31 mouse cellular contexts compared by ENCODE assay signal in genomic region chr8:62081804-62082203, GRCm38 (mm10). TPM values are rescaled to one million over a fixed set of nuclear protein-coding genes. Genes with fewer than 3 reads are reported as not detected.
DNase-seq lines count a peak whose midpoint lies in the region; ATAC-seq and TF ChIP-seq lines count a peak whose summit lies in the region.
"Had no signal": no experiment of that assay in that cellular context is flagged by ENCODE, and none has a peak within 500 bp of the region (broad histone marks: within the 10 kb centered on the region; RNA-seq: fewer than 3 reads in every experiment).

No protein-coding gene starts in this region.

- no peaks in the 10 kb centered on the region for H3K9me3 ChIP-seq in heart, embryonic 11.5 days (replicated peaks; ENCODE audit: control insufficient read depth, low read length)
- H3K9me3 ChIP-seq in midbrain, embryonic 14.5 days (ENCODE audit: control insufficient read depth, low read length) = no peaks in the 10 kb centered on the region
- no peaks in the 10 kb centered on the region for H3K9me3 ChIP-seq in midbrain, postnatal 0 days (ENCODE audit: low read length)
- no peaks in the 10 kb centered on the region for H3K9me3 ChIP-seq in neural tube, embryonic 14.5 days (ENCODE audit: control insufficient read depth, low read length)
- no peaks in the 10 kb centered on the region for H3K9me3 ChIP-seq in neural tube, embryonic 15.5 days (replicated peaks)
- H3K9me3 ChIP-seq: forebrain, embryonic 10.5 days; forebrain, embryonic 13.5 days; heart, embryonic 12.5 days; heart, embryonic 15.5 days; hindbrain, embryonic 10.5 days; hindbrain, embryonic 13.5 days had no signal

- TF ChIP-seq CTCF in midbrain, postnatal 0 days (IDR thresholded peaks at IDR 0.05) = no peak

- H3K4me2 ChIP-seq in heart, embryonic 11.5 days = no peak overlapping the region
- no peak overlapping the region for H3K4me2 ChIP-seq in midbrain, embryonic 14.5 days (ENCODE audit: low read length)
- no peak overlapping the region for H3K4me2 ChIP-seq in midbrain, postnatal 0 days (ENCODE audit: low read depth, low read length, poor library complexity, severe bottlenecking)
- H3K4me2 ChIP-seq in neural tube, embryonic 14.5 days (ENCODE audit: low read depth, low read length) = no peak overlapping the region
- no peak overlapping the region for H3K4me2 ChIP-seq in neural tube, embryonic 15.5 days
- H3K4me2 ChIP-seq: forebrain, embryonic 13.5 days; heart, embryonic 12.5 days; heart, embryonic 15.5 days; hindbrain, embryonic 13.5 days had no signal

- no peaks in the 10 kb centered on the region for H3K27me3 ChIP-seq in heart, embryonic 11.5 days (ENCODE audit: control insufficient read depth, insufficient read depth, low read length)
- H3K27me3 ChIP-seq in midbrain, embryonic 14.5 days (ENCODE audit: control insufficient read depth, insufficient read depth, low read length) = no peaks in the 10 kb centered on the region
- H3K27me3 ChIP-seq in midbrain, postnatal 0 days (ENCODE audit: insufficient read depth, low read length) = no peaks in the 10 kb centered on the region
- H3K27me3 ChIP-seq in neural tube, embryonic 14.5 days (ENCODE audit: control insufficient read depth, insufficient read depth, low read length) = no peaks in the 10 kb centered on the region
- H3K27me3 ChIP-seq in neural tube, embryonic 15.5 days (replicated peaks) = no peaks in the 10 kb centered on the region
- H3K27me3 ChIP-seq: forebrain, embryonic 13.5 days; heart, embryonic 12.5 days; heart, embryonic 15.5 days; hindbrain, embryonic 13.5 days had no signal

- 81% methylated on average over 2 of the region's 2 CpGs for WGBS in heart, embryonic 11.5 days (ENCODE audit: insufficient replicate concordance)
- WGBS in midbrain, embryonic 14.5 days = 84% methylated on average over 2 of the region's 2 CpGs
- 65% methylated on average over 2 of the region's 2 CpGs for whole genome bisulfite sequencing in midbrain, postnatal 0 days
- WGBS in neural tube, embryonic 14.5 days = 80% methylated on average over 2 of the region's 2 CpGs
- 82% methylated on average over 2 of the region's 2 CpGs for WGBS in neural tube, embryonic 15.5 days

- H3K36me3 ChIP-seq in heart, embryonic 11.5 days (ENCODE audit: control insufficient read depth, insufficient read depth, low read length) = no peaks in the 10 kb centered on the region
- H3K36me3 ChIP-seq in midbrain, embryonic 14.5 days (ENCODE audit: control insufficient read depth, insufficient read depth, low read length) = no peaks in the 10 kb centered on the region
- no peaks in the 10 kb centered on the region for H3K36me3 ChIP-seq in midbrain, postnatal 0 days (ENCODE audit: insufficient read depth, low read length)
- no peaks in the 10 kb centered on the region for H3K36me3 ChIP-seq in neural tube, embryonic 14.5 days (ENCODE audit: control insufficient read depth, insufficient read depth, low read length)
- no peaks in the 10 kb centered on the region for H3K36me3 ChIP-seq in neural tube, embryonic 15.5 days
- H3K36me3 ChIP-seq: forebrain, embryonic 10.5 days; heart, embryonic 12.5 days; heart, embryonic 15.5 days; hindbrain, embryonic 10.5 days; hindbrain, embryonic 13.5 days had no signal

- DNase-seq in heart, adult 11 months = peak; percentile 53
- peak; percentile 3 for DNase-seq in midbrain, embryonic 14.5 days
- no peak for DNase-seq in midbrain, postnatal 0 days (ENCODE audit: low spot score)
- DNase-seq: adrenal gland, adult 8-10 months; adrenal gland, postnatal 25 days; cerebellum, adult 11-12 months; cerebellum, adult 8-10 months; cerebellum, postnatal 14 days; gastrocnemius, postnatal 10 days; gastrocnemius, postnatal 36 days; heart, postnatal 10 days; heart, postnatal 36 days had no signal

- no peaks in the 10 kb centered on the region for H3K4me1 ChIP-seq in heart, embryonic 11.5 days (ENCODE audit: control insufficient read depth, insufficient read depth, low read length)
- no peaks in the 10 kb centered on the region for H3K4me1 ChIP-seq in midbrain, embryonic 14.5 days (ENCODE audit: control insufficient read depth, insufficient read depth, low read length)
- no peaks in the 10 kb centered on the region for H3K4me1 ChIP-seq in midbrain, postnatal 0 days (ENCODE audit: insufficient read depth, low read length)
- no peaks in the 10 kb centered on the region for H3K4me1 ChIP-seq in neural tube, embryonic 14.5 days (ENCODE audit: control insufficient read depth, insufficient read depth, low read length)
- H3K4me1 ChIP-seq in neural tube, embryonic 15.5 days = no peaks in the 10 kb centered on the region
- H3K4me1 ChIP-seq: forebrain, embryonic 10.5 days; forebrain, embryonic 13.5 days; heart, embryonic 12.5 days; heart, embryonic 15.5 days; hindbrain, embryonic 10.5 days; hindbrain, embryonic 13.5 days had no signal

- no peak for ATAC-seq in heart, embryonic 11.5 days (replicated peaks; ENCODE audit: insufficient number of reproducible peaks, low FRiP score, low TSS enrichment)
- no peak for ATAC-seq in midbrain, embryonic 14.5 days (ENCODE audit: low FRiP score, low TSS enrichment)
- ATAC-seq in midbrain, postnatal 0 days (ENCODE audit: low FRiP score) = no peak
- 0 out of 2 replicates have a peak, but pooled peaks have one; percentile 34 for ATAC-seq in neural tube, embryonic 14.5 days (ENCODE audit: low read depth)
- no peak; the same call in 1 of the 2 replicates for ATAC-seq in neural tube, embryonic 15.5 days (ENCODE audit: low FRiP score)
- ATAC-seq: activated CD4-positive, CD25-positive, alpha-beta regulatory T cell, adult 4 months; forebrain, embryonic 13.5 days; forebrain, embryonic 16.5 days; inflammation-experienced regulatory T-cells, adult 6 months; intestine, embryonic 16.5 days had no signal

- no peak overlapping the region for H3K4me3 ChIP-seq in heart, embryonic 11.5 days (ENCODE audit: low read depth, low read length)
- no peak overlapping the region for H3K4me3 ChIP-seq in midbrain, embryonic 14.5 days (replicated peaks; ENCODE audit: low read depth, low read length)
- no peak overlapping the region for H3K4me3 ChIP-seq in midbrain, postnatal 0 days (ENCODE audit: low read depth, low read length)
- no peak overlapping the region for H3K4me3 ChIP-seq in neural tube, embryonic 14.5 days (ENCODE audit: low read depth, low read length)
- H3K4me3 ChIP-seq in neural tube, embryonic 15.5 days (replicated peaks) = no peak overlapping the region
- H3K4me3 ChIP-seq: forebrain, embryonic 10.5 days; forebrain, embryonic 13.5 days; heart, embryonic 12.5 days; heart, embryonic 15.5 days; hindbrain, embryonic 10.5 days; hindbrain, embryonic 13.5 days had no signal

- H3K9ac ChIP-seq in heart, embryonic 11.5 days (ENCODE audit: low read depth, low read length) = no peak overlapping the region
- no peak overlapping the region for H3K9ac ChIP-seq in midbrain, embryonic 14.5 days (replicated peaks; ENCODE audit: low read length)
- H3K9ac ChIP-seq in midbrain, postnatal 0 days (replicated peaks; ENCODE audit: low read length, poor library complexity, severe bottlenecking) = no peak overlapping the region
- no peak overlapping the region for H3K9ac ChIP-seq in neural tube, embryonic 14.5 days (replicated peaks; ENCODE audit: low read depth, low read length)
- H3K9ac ChIP-seq in neural tube, embryonic 15.5 days (replicated peaks) = no peak overlapping the region
- H3K9ac ChIP-seq: forebrain, embryonic 13.5 days; heart, embryonic 12.5 days; heart, embryonic 15.5 days; hindbrain, embryonic 13.5 days had no signal

- no peak overlapping the region for H3K27ac ChIP-seq in heart, embryonic 11.5 days (ENCODE audit: low read depth, low read length)
- H3K27ac ChIP-seq in midbrain, embryonic 14.5 days (replicated peaks; ENCODE audit: low read depth, low read length) = no peak overlapping the region
- H3K27ac ChIP-seq in midbrain, postnatal 0 days (ENCODE audit: low read depth, low read length) = no peak overlapping the region
- H3K27ac ChIP-seq in neural tube, embryonic 14.5 days (ENCODE audit: low read depth, low read length) = no peak overlapping the region
- H3K27ac ChIP-seq in neural tube, embryonic 15.5 days (replicated peaks) = no peak overlapping the region
- H3K27ac ChIP-seq: forebrain, embryonic 10.5 days; forebrain, embryonic 13.5 days; heart, embryonic 15.5 days; hindbrain, embryonic 10.5 days; hindbrain, embryonic 13.5 days had no signal

RNA-seq across cellular contexts. Expression of gene Anxa10, which starts 41.1 kb away (rescaled TPM):
- polyA plus RNA-seq in heart, embryonic 11.5 days (2014; fragmentation: Nextera tagmentation; extraction: Ambion mirVana) = not detected in 2 replicates
- not detected in 2 replicates for polyA plus RNA-seq in midbrain, embryonic 14.5 days (2014; fragmentation: Nextera tagmentation; extraction: Ambion mirVana)
- 0.33 TPM in 1 of 2 replicates, not detected in the other for total RNA-seq in midbrain, postnatal 0 days (2014; rRNA removed)
- polyA plus RNA-seq in midbrain, postnatal 0 days (2015; fragmentation: Nextera tagmentation; extraction: Ambion mirVana) = 0.12 TPM in 1 of 2 replicates, not detected in the other
- not detected in 2 replicates for polyA plus RNA-seq in neural tube, embryonic 14.5 days (2014; fragmentation: Nextera tagmentation; extraction: Ambion mirVana)
- polyA plus RNA-seq in neural tube, embryonic 15.5 days (2015; fragmentation: Nextera tagmentation; extraction: Ambion mirVana) = 0.08 and 0.18 TPM in 2 replicates
- total RNA-seq: adrenal gland, adult 8-10 months; adrenal gland, postnatal 25 days; ES-E14; gastrocnemius, adult 18-20 months; gastrocnemius, postnatal 10 days; gastrocnemius, postnatal 36 days; granulocyte monocyte progenitor cell, adult 5-6 weeks; heart, adult 8-10 months; heart, postnatal 10 days; heart, postnatal 36 days had no signal
- polyA plus RNA-seq: activated CD4-positive, CD25-positive, alpha-beta regulatory T cell, adult 4 months; embryonic facial prominence, embryonic 11.5 days; embryonic facial prominence, embryonic 14.5 days; forebrain, embryonic 10.5 days; forebrain, embryonic 13.5 days; forebrain, embryonic 16.5 days; heart, embryonic 12.5 days; heart, embryonic 15.5 days; hindbrain, embryonic 10.5 days; hindbrain, embryonic 13.5 days; inflammation-experienced regulatory T-cells, adult 6 months had no signal
